8 mouse cellular contexts compared by ENCODE assay signal in the genomic region with DNA sequence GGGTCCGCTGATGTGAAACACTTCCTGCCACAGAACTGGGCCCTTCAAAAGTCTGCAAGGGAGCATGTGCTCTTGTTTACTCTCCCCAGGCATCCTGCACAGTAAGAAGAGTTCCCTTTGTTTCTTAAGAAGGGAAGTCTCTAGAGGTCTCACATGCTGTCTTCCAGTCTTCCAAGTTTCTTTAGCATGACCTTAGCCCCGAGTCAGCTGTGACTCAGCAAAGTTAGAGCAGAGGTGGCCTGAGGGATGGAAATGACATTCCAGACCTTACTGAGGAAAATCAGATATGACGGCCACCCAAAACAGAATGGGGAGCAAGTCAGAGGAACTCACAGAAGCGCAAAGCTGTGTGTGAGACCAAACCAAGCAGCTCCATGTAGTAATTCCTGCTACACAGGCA. TPM values are rescaled to one million over a fixed set of nuclear protein-coding genes. Genes with fewer than 3 reads are reported as not detected.
DNase-seq lines count a peak whose midpoint lies in the region; ATAC-seq and TF ChIP-seq lines count a peak whose summit lies in the region.

No protein-coding gene starts in this region.

- H3K36me3 ChIP-seq in heart, adult 2 months (ENCODE audit: control insufficient read depth, insufficient read depth, low read length), result no peaks in the 10 kb centered on the region
- H3K36me3 ChIP-seq in heart, embryonic 11.5 days (ENCODE audit: control insufficient read depth, insufficient read depth, low read length), result no peaks in the 10 kb centered on the region
- peaks cover 7% of the 10 kb centered on the region; the same call in 1 of the 2 replicates for H3K36me3 ChIP-seq in heart, embryonic 12.5 days

- ATAC-seq in heart, embryonic 11.5 days (replicated peaks; ENCODE audit: insufficient number of reproducible peaks, low FRiP score, low TSS enrichment), result no peak
- ATAC-seq in heart, embryonic 12.5 days (ENCODE audit: insufficient number of reproducible peaks, low FRiP score), result no peak

- H3K4me3 ChIP-seq in heart, adult 2 months, result no peak overlapping the region
- no peak overlapping the region for H3K4me3 ChIP-seq in heart, embryonic 11.5 days (ENCODE audit: low read depth, low read length)
- H3K4me3 ChIP-seq in heart, embryonic 12.5 days, result no peak overlapping the region

- H3K79me2 ChIP-seq in heart, adult 2 months (replicated peaks; ENCODE audit: control insufficient read depth, insufficient read depth, low read length), result peaks cover 23% of the 10 kb centered on the region

- TF ChIP-seq POLR2A in heart, adult 2 months (IDR thresholded peaks at IDR 0.05; ENCODE audit: insufficient read depth, low read depth, low read length), result no peak

- peak in 1 of 2 experiments; percentile 24 for DNase-seq in heart, adult 2 months
- DNase-seq in R1 (ENCODE audit: low read depth, low spot score), result peak; percentile 66
- peak; percentile 48 for DNase-seq in kidney, postnatal 25 days
- no peak for DNase-seq in B cell, adult 2 months
- DNase-seq in ovary, adult 18-20 months (ENCODE audit: low spot score), result no peak
- no peak for DNase-seq in layer of hippocampus, postnatal 25 days (ENCODE audit: extremely low spot score in 1 of 2, low spot score in 1 of 2)

- no peak overlapping the region for H3K9ac ChIP-seq in heart, adult 2 months (ENCODE audit: low read depth, low read length)
- H3K9ac ChIP-seq in heart, embryonic 11.5 days (ENCODE audit: low read depth, low read length), result no peak overlapping the region
- H3K9ac ChIP-seq in heart, embryonic 12.5 days, result no peak overlapping the region

- WGBS in heart, adult 2 months, result 21% methylated on average over 4 of the region's 4 CpGs
- 64% methylated on average over 4 of the region's 4 CpGs for WGBS in heart, embryonic 11.5 days (ENCODE audit: insufficient replicate concordance)
- 56% methylated on average over 4 of the region's 4 CpGs for WGBS in heart, embryonic 12.5 days

- H3K27ac ChIP-seq in heart, adult 2 months, result peak overlapping the region; percentile 2; the same call in 1 of the 2 replicates
- no peak overlapping the region for H3K27ac ChIP-seq in heart, embryonic 11.5 days (ENCODE audit: low read depth, low read length)
- H3K27ac ChIP-seq in heart, embryonic 12.5 days (ENCODE audit: poor library complexity, severe bottlenecking), result peak overlapping the region; percentile 10; the same call in 1 of the 2 replicates

- intact Hi-C loops in heart, adult 2 months (cut with DNase I), result no loop called here

- H3K27me3 ChIP-seq in heart, adult 2 months (ENCODE audit: control insufficient read depth, insufficient read depth, low read length), result no peaks in the 10 kb centered on the region
- no peaks in the 10 kb centered on the region for H3K27me3 ChIP-seq in heart, embryonic 11.5 days (ENCODE audit: control insufficient read depth, insufficient read depth, low read length)
- H3K27me3 ChIP-seq in heart, embryonic 12.5 days (replicated peaks), result no peaks in the 10 kb centered on the region

- peaks cover 19% of the 10 kb centered on the region for H3K4me1 ChIP-seq in heart, adult 2 months (ENCODE audit: control insufficient read depth, insufficient read depth, low read length)
- H3K4me1 ChIP-seq in heart, embryonic 11.5 days (ENCODE audit: control insufficient read depth, insufficient read depth, low read length), result peaks cover 9% of the 10 kb centered on the region; the same call in 1 of the 2 replicates
- peaks cover 35% of the 10 kb centered on the region for H3K4me1 ChIP-seq in heart, embryonic 12.5 days (replicated peaks)

- no peak overlapping the region for H3K4me2 ChIP-seq in heart, embryonic 11.5 days
- no peak overlapping the region for H3K4me2 ChIP-seq in heart, embryonic 12.5 days

- no peak for TF ChIP-seq EP300 in heart, adult 2 months (IDR thresholded peaks at IDR 0.05; ENCODE audit: insufficient read depth, low read depth, low read length)

- H3K9me3 ChIP-seq in heart, embryonic 11.5 days (replicated peaks; ENCODE audit: control insufficient read depth, low read length), result no peaks in the 10 kb centered on the region
- no peaks in the 10 kb centered on the region for H3K9me3 ChIP-seq in heart, embryonic 12.5 days (replicated peaks)

- TF ChIP-seq CTCF in heart, adult 2 months (IDR thresholded peaks at IDR 0.05), result no peak

RNA-seq across cellular contexts. Expression of a gene that starts 37.8 kb away (rescaled TPM):
- total RNA-seq in heart, adult 2 months (2021), result 10 to 100 TPM; 28.0 to 28.9 TPM
- polyA plus RNA-seq in heart, adult 2 months (2012; rRNA removed), result 10.7 and 11.5 TPM in 2 replicates
- polyA plus RNA-seq in heart, embryonic 11.5 days (2014; fragmentation: Nextera tagmentation; extraction: Ambion mirVana), result 7.5 TPM in 2 replicates
- 9.0 and 9.1 TPM in 2 replicates for polyA plus RNA-seq in heart, embryonic 12.5 days (2016; fragmentation: Nextera tagmentation; extraction: Ambion mirVana)
- total RNA-seq in layer of hippocampus, postnatal 25 days (2021), result 10 to 100 TPM; 51.6 to 67.6 TPM

RNA-seq across cellular contexts. Expression of a gene that starts 56.2 kb away (rescaled TPM):
- 10 to 100 TPM; 22.9 to 26.4 TPM for total RNA-seq in heart, adult 2 months (2021)
- 23.3 and 29.9 TPM in 2 replicates for polyA plus RNA-seq in heart, adult 2 months (2012; rRNA removed)
- polyA plus RNA-seq in heart, embryonic 11.5 days (2014; fragmentation: Nextera tagmentation; extraction: Ambion mirVana), result 19.1 and 21.3 TPM in 2 replicates
- polyA plus RNA-seq in heart, embryonic 12.5 days (2016; fragmentation: Nextera tagmentation; extraction: Ambion mirVana), result 24.9 and 25.3 TPM in 2 replicates
- total RNA-seq in layer of hippocampus, postnatal 25 days (2021), result 10 to 100 TPM; 32.2 to 33.6 TPM

Comparison
In these comparisons a context has a peak if more than half of its experiments do, and no peak if none do; other contexts are left out.
1. DNase-seq: peak in R1 (single experiment) and kidney, postnatal 25 days (2 of 2); none in B cell, adult 2 months (0 of 2), ovary, adult 18-20 months (single experiment) and layer of hippocampus, postnatal 25 days (0 of 2).